Mouse (Mus musculus) cerebellum, adult 2 months (tissue): ENCODE results near the gene Ncln.

Experiments
- CTCF ChIP-seq: fragments of 200-500 bp; IDR thresholded peaks from 2 replicates; pipeline ENCODE4 v1.5.1; 2011; ENCODE audit warnings: low read depth, mild to moderate bottlenecking, control low read depth, low read length, moderate library complexity, borderline replicate concordance; ENCODE audit not compliant: insufficient read depth
- POLR2A ChIP-seq: fragments of 200-500 bp; IDR thresholded peaks from 2 replicates; pipeline ENCODE4 v1.6.1; 2011; ENCODE audit warnings: low read length, control low read depth, borderline replicate concordance; ENCODE audit not compliant: insufficient read depth

DNA sequence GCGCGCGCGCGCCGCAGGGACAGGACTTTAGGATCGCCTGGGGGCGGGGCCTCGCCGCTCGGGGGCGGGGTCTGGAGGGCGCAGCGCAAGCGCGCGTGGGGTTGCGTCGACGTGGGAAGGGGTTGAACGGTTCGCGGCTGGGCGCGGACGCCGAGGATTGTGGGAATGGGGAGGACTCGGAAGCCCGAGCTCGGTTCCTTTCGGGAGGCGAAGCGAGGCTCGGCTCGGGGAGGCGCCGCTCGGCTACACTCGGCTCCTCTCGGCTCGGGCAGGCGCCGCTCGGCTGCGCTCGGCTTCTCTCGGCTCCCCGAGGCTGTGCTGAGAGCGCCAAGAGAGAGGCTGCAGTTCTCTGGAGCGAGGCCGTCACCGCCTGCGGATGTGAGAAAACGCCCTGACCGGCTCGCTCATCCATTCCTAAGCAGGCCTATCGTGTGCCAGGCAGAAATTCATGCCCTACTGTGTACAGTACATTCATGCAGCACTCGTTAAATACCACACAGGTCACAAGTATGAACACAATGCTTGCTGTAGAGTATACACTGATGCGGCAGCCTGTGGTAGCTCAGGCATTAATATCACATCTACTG, 49.1 kb upstream of the Ncln start, which contains the start of gene Gna11:
- TF ChIP-seq POLR2A (peak; percentile 87; the same call in 1 of the 2 replicates), CTCF (no peak)
